Mouse (Mus musculus): ENCODE results near the gene Tsga13.
A peak's percentile ranks its signal among the peaks of the same experiment; 100 is the strongest.

Gene Tsga13

GRCm38 (mm10) chr6:30915473-30915872, at the start of gene Tsga13:
Tsga13 (minus strand) TSS chr6:30915573.
- DNase-seq, result no peak

- no peak for DNase-seq
These were observed 43.6 kb upstream of the Tsga13 start, which contains the start of gene Klf14 for GRCm38 (mm10) chr6:30958736-30959540. Klf14 (minus strand) TSS chr6:30959078.

GRCm38 (mm10) chr6:30957784-30958735, 42.7 kb upstream of the Tsga13 start:
- no peak for DNase-seq

GRCm38 (mm10) chr6:30939264-30939663, 23.9 kb upstream of the Tsga13 start:
- DNase-seq, result no peak

GRCm38 (mm10) chr6:30922821-30923220, 7.4 kb upstream of the Tsga13 start:
- no peak for DNase-seq

- no peak for DNase-seq
These were observed 6.5 kb upstream of the Tsga13 start for GRCm38 (mm10) chr6:30921826-30922225.

- DNase-seq, result no peak
These were observed 5.7 kb upstream of the Tsga13 start for GRCm38 (mm10) chr6:30920834-30921675.

- DNase-seq, result no peak
These were observed 7.4 kb downstream of the Tsga13 start for GRCm38 (mm10) chr6:30907970-30908369.

GRCm38 (mm10) chr6:30904911-30905310, 10.5 kb downstream of the Tsga13 start:
- DNase-seq, result no peak

GRCm38 (mm10) chr6:30904033-30904432, 11.3 kb downstream of the Tsga13 start:
- no peak for DNase-seq

- DNase-seq, result no peak
These were observed 17.9 kb downstream of the Tsga13 start for GRCm38 (mm10) chr6:30897520-30897919.

- no peak for DNase-seq
These were observed 18.4 kb downstream of the Tsga13 start for GRCm38 (mm10) chr6:30896986-30897327.

- DNase-seq, result peak; percentile 92
These were observed 19.0 kb downstream of the Tsga13 start, which contains the start of gene Copg2 for GRCm38 (mm10) chr6:30896195-30896985. Copg2 (minus strand) TSS chr6:30896794.

GRCm38 (mm10) chr6:30895819-30896194, 19.6 kb downstream of the Tsga13 start:
- no peak for DNase-seq

- no peak for DNase-seq
These were observed 22.3 kb downstream of the Tsga13 start for GRCm38 (mm10) chr6:30893081-30893480.

- no peak for DNase-seq
These were observed 23.6 kb downstream of the Tsga13 start for GRCm38 (mm10) chr6:30891761-30892160.

GRCm38 (mm10) chr6:30884856-30885255, 30.5 kb downstream of the Tsga13 start:
- DNase-seq, result no peak

GRCm38 (mm10) chr6:30883491-30883890, 31.9 kb downstream of the Tsga13 start:
- DNase-seq, result peak; percentile 69

- DNase-seq, result no peak
These were observed 38.7 kb downstream of the Tsga13 start for GRCm38 (mm10) chr6:30876661-30877060.

- DNase-seq, result no peak
These were observed 48.9 kb downstream of the Tsga13 start for GRCm38 (mm10) chr6:30866501-30866900.

GRCm38 (mm10) chr6:30865031-30865678, 50.2 kb downstream of the Tsga13 start:
- DNase-seq, result no peak
